Mouse (Mus musculus) hematopoietic stem cell, adult 5-6 weeks (primary cell): ENCODE data around the gene Cdca4. TPM values are rescaled to one million over a fixed set of nuclear protein-coding genes. Genes with fewer than 3 reads are reported as not detected.
"Not testable (repeated sequence)": the region's sequence is repeated elsewhere in the genome, so short reads cannot be mapped to it uniquely, and the experiment has no call there.

Experiments used
- ATAC-seq, 2 experiments: fragments of 125-278 bp in 1 of 2; replicated peaks in 1 of 2; 2 replicates each; pipeline ENCODE4 v1.8.0; 2016 to 2017; ENCODE audit warnings: inconsistent platforms in 2 of 2, mild to moderate bottlenecking in 2 of 2, moderate number of reproducible peaks in 2 of 2, low read depth in 1 of 2, moderate TSS enrichment in 1 of 2; ENCODE audit not compliant: low FRiP score in 2 of 2, poor library complexity in 2 of 2, severe bottlenecking in 2 of 2, insufficient read depth in 1 of 2, low TSS enrichment in 1 of 2
- total RNA-seq: library from RNA; stranded (forward); fragments of 172-1452, 232-1000 nt; gene quantifications from 2 replicates; pipeline ENCODE4 v1.2.3, GENCODE M21; 2017

Cdca4 gene
- total RNA-seq, 1 experiment from 2014 or later: 51.3 TPM

- peak; percentile 65 to 73 for ATAC-seq
These were observed 11.2 kb upstream of the Cdca4 start for GRCm38 (mm10) chr12:112840209-112841086.

- ATAC-seq: no peak
These were observed 5.8 kb upstream of the Cdca4 start for GRCm38 (mm10) chr12:112835046-112835445.

- peak; percentile 53 to 59 for ATAC-seq
These were observed 4.3 kb upstream of the Cdca4 start for GRCm38 (mm10) chr12:112833527-112833926.

GRCm38 (mm10) chr12:112832411-112832810 lies 3.2 kb upstream of the Cdca4 start:
- ATAC-seq: no peak

DNA sequence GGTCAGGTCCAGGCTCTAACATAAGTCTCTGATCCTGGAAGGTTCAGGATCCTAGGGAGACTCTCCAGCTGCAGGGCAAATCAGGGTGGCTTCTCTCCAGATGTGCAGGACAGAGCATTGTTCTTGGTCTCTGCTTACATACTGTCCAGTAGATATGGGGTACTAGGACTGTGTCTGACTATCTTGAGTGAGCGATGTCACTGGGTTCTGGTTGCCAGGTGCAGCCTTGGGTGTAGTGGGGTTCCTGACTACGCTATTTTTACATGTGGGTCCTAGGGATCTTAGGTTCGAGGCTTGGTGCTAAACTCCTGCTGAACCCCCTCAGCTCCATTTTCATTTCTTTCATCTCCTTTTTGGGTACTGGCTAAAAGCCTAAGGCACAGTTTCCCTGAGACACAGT lies 1.3 kb upstream of the Cdca4 start:
- no peak for ATAC-seq

- ATAC-seq: no peak
These were observed 918 bp upstream of the Cdca4 start for GRCm38 (mm10) chr12:112830141-112830540.

GRCm38 (mm10) chr12:112828501-112829243 lies 551 bp downstream of the Cdca4 start:
- ATAC-seq: peak; percentile 42 to 46

- no peak for ATAC-seq
These were observed 3.3 kb downstream of the Cdca4 start for GRCm38 (mm10) chr12:112825901-112826300.

- ATAC-seq: peak; percentile 43 to 61
These were observed 6.0 kb downstream of the Cdca4 start for GRCm38 (mm10) chr12:112823221-112823620.

DNA sequence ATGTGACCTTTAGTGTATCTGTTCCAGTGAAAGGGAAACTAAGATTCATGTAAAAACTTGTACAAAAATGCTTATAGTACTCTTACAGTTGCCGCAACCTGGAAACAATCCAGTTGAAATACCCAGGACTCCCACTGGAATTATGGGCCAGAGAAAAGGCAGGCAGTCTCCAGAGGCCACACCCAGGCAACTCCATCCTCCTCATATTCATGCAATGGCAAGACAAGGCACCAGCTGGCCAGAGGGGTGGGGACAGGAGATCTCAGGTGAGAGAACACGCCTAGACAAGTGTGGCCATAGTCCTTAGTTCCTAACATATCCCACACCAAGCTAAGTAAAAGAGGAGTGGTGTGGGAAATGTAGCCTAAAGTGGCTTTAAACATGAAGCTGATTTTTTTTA lies 6.5 kb downstream of the Cdca4 start:
- no peak for ATAC-seq

- ATAC-seq: no peak
These were observed 7.2 kb downstream of the Cdca4 start for GRCm38 (mm10) chr12:112821974-112822373.

DNA sequence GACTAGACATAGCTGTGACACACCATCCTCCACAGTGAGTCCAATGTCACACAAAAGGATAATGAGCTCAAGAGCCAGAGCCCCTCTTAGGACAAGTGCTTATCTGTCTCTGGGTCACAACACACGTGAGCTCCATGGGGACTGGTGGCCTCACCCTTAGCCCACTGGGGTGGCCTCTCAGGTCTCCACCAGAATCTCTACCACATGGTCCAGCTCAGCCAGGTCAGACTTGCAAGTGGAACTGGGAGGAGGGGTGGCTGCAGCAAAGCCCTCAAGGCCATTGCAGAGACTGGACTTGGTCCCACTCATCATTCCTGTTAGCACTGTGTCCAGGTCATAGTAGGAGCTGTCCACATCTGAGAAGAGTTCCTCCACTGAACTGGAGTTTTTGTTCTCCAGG lies 8.0 kb downstream of the Cdca4 start:
- no peak for ATAC-seq

GRCm38 (mm10) chr12:112820401-112820999 lies 8.7 kb downstream of the Cdca4 start:
- no peak for ATAC-seq

DNA sequence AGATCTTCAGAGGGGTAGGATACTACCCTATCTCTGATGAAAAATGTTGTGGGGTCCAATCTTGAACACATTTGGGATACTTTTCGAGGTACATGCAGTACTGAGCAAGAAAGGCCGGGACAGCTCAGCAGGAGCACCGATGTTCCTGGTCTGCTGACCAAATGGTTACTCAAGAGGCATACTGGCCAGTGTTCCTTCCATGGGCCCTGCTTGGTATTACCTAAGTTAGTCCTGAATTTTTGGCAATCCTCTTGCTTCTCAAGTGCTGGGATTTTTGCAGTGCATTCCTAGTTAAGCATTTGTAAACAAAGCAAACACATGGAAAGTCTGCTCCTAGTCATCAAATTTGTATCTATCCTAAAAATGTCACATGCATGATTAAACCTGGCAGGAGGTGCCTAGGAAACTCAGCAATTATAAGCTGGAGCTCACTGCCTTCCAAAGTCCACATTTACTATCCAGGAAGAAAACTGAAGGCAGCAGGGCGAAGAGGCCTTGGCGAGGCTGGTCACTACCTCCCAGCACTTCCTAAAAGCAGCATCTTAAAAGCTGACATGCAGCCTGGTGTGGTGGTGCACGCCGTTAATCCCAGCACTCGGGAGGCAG lies 10.1 kb downstream of the Cdca4 start:
- ATAC-seq: no peak

DNA sequence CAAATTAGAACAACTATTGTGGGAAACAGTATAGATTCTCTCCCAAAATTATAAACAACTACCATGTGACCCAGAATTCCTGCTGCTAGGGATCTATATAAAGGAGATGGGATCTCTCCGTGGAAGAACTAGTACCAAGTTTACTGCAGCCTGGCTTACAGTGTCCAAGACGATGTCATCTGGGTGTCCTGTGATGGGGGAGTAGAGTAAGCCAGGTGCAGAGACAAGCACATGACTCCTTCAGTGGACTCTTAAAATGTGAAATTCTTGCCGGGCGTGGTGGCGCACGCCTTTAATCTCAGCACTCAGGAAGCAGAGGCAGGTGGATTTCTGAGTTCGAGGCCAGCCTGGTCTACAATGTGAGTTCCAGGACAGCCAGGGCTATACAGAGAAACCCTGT lies 12.4 kb downstream of the Cdca4 start:
- ATAC-seq: not testable (repeated sequence)

DNA sequence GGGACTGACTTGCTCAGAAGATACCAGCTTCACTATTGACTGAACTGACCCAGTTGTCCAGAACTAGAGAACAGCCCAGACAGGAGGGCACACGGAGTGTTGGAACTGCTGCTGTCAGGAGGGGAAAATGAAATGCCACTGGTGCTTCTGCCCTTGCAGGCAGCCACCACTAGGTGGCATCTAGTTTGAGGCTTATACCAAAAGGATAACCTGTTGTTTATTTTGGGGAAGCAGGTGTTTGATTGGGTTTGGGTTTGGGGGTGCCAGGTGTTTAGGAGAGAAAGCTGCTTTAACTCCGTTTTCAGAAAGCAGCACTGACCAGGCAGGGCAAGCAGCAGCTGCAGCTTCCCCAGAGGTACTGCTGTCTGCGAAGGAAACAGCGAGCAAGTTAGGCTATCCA lies 12.9 kb downstream of the Cdca4 start:
- ATAC-seq: peak; percentile 49 to 65; a peak in 3 of 4 replicates

- ATAC-seq: no peak
These were observed 14.3 kb downstream of the Cdca4 start for GRCm38 (mm10) chr12:112814682-112815470.
